Mouse (Mus musculus) cerebellum, adult 18-20 months (tissue): ENCODE data around the gene Cd22.
A peak's percentile ranks its signal among the peaks of the same experiment; 100 is the strongest.
"Not testable (repeated sequence)": the region's sequence is repeated elsewhere in the genome, so short reads cannot be mapped to it uniquely, and the experiment has no call there.

Source experiments
- DNase-seq, 2 experiments: peaks; one replicate each; pipeline ENCODE4 v3.0.0; 2021

The Cd22 gene

DNA sequence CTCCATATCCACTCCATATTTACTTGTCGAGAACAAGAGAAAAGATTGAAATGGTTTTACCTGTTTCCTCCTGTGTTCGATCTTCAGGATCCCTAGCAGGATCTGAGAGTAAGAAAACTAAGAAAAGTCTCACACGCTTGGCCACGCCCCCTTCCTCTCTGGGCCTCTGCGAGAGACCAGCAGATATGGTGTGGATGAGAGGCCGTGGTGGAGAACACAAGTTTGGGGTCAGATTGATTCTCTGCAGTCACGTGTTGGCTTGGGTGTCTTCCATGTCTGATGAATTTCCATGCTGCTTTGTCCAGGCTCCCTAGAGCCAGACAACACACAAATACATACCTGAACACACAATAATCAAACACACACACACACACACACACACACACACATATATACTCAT lies at the start of gene Cd22:
Gene Cd22, minus strand, starts transcription at position 167 of the 400 bp plus-strand sequence.
- no peak for DNase-seq

DNA sequence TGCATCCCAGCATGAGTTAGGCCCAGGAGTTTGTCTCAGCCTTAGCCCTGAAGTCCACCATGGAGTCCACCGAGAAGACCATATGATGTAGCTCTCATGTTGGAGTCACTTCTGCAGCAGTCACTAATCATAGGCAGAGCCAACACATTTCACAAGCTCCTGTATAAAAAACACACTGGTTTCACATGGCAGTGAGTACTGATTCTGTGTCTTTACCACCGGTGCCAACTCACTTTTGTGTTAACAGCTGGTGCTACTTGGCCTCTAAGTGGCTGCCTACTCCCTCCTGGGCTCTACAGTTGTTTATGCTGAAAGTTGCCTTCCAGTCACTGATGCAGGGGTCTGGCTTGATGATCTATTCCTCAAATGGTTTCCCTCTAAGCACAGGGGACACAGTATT lies 44.4 kb upstream of the Cd22 start, which contains the start of gene Hamp2:
Gene Hamp2, minus strand, starts transcription at position 101 of the 400 bp plus-strand sequence.
- not testable (repeated sequence) for DNase-seq

DNA sequence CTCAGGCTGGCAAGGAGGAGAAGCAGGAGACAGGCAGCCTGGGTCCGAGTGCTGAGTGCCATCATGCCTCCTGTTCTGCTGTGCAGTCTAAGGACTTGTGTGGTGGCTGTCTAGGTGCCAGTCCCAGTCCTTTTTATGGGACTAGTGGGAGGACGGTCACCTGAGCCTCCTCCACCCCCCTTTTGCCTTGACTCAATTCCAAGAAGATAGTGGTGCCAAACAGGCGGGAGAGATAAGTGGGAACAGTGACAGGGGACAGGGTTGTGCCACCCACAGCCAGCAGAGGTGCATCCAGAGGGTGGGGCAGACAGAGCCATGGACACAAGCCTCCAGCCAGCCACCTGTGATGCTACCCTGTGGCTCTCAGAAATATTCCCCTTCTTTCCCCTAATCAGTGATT lies 43.9 kb upstream of the Cd22 start:
- no peak for DNase-seq

DNA sequence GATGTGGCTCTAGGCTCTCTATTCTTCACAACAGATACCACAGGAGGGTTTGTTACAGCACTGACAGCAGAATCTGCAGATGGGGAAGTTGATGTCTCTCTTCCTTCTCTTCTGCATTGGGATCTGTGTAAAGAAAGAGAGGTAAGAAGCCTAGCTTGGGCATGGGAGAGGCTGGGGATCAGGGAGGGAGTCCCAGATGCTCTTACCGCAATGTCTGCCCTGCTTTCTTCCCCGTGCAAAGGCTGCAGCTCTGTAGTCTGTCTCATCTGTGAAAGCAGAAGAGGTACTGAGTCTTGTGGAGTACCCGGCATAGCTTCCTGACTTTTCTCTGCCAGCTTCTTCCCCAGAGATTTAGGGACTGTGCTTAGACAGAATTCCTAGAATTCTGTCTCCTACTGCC lies 42.3 kb upstream of the Cd22 start:
- DNase-seq: not testable (repeated sequence)

DNA sequence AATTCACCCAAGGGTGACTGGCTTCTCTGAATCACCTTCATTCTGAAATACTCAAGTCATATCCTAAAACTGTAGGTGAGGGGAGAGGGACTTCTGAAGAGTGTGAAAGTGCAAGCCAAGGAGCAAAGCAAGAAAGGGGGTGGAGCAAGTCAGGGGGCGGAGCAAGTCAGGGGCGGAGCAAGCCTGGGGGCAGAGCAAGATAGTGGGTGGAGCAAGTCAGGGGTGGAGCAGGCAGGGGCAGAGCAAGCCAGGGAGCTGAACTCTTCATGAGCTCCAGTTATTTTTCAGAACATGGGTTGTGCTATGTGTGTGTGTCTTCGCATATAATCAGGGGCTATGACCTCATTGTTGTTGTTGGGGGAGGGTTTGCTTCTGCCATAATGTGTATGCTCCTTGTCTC lies 40.1 kb upstream of the Cd22 start:
- DNase-seq: no peak

DNA sequence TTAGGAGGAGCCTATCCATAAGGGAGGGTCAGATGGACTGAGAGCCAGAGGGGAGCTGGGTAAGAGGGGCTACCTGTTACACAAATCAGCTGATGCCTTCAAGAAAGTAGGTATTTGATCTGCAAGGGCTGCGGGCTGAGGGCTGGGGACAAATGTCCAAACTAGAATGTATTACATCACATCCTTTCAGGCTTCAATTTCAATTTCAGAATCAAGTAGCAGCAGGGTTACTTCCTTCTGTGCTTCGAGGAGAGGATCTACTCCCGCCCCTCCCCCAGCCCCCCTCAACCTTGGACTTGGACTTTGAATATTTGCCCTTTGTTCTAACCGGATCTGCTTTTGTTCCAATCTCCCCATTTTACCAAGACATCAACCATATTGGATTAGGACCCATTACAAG lies 37.1 kb upstream of the Cd22 start:
- DNase-seq: no peak

DNA sequence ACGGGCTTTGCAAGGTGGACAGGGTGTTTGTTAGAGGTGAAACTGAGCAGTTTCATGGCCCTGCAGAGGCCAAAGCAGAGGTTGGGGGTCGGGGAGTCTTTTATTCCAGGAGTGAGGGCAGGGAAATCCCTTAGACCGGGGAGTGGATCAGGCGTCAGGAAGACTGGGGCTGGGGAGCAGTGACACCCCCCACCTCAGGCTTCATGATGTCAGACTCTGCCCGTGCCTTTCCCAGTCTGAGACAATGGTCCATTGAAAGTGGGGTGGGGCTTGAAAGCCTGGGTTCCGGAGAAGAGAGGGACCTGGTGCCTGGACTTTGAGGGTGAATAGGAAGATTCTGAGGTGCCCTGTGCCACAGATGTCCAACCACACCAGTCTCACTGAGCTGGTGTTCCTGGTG lies 36.6 kb upstream of the Cd22 start:
- DNase-seq: no peak

DNA sequence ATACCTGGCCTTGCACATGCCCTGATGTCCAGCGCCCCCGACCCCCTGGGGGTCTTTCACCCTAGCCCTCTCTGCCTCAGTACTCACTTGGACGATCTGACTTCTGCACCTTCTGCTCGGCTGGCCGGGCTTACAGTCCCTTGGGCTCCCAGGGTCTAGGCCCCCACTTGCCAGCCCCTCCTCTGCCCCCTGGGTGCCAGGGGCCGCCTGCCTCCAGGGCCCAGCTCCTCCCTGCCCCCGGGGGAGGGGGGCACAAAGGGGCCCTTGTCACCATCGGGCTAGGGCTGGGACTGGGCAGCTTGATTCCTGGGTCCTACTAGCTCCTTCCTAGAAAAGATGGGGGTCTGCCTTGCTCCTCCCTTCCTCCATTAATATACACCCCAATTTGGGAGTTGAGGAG lies 34.6 kb upstream of the Cd22 start, which contains the start of gene Mag:
Gene Mag, minus strand, starts transcription at position 142 of the 400 bp plus-strand sequence.
- peak in 1 of 2 experiments; percentile 17 for DNase-seq

DNA sequence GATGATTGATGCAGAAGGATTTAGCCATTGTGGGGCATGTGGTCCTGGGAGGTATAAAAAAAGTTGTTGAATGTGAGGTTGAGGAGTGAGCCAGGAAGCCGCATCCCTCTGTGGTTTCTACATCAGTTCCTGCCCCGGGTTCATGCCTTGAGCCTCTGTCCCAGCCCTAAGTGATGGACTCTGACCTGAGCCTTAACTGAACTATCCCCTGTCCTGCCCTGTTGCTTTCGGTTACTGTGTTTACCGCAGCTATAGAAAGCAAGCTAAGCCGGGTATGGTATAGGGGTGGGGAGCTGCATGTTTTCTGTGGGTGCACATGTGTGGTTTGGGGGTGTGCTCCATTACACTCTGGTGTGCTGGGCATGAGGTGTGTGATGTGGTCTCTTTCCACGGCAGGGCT lies 29.6 kb upstream of the Cd22 start:
- no peak for DNase-seq

DNA sequence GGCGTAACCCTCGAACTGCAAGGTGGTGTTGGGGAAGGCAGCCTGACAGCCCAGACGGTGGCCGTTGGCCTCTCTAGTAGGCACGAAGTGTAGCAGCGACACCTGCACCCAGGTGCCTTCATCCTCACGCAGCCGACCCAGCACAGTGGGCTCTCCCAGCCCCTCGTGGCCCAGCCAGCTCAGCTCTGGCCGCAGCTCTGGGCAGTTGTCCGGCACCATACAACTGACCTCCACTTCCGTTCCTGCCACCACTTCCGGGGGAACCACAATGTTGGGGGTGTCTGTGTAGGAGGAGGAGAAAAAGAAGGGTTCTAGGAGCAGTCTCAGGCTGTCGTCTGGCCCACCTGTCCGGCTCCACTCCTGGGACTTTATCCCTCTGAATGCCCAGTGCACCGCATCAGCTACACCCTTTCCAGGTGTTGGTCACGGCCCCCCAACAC lies 28.9 kb upstream of the Cd22 start:
- no peak for DNase-seq

DNA sequence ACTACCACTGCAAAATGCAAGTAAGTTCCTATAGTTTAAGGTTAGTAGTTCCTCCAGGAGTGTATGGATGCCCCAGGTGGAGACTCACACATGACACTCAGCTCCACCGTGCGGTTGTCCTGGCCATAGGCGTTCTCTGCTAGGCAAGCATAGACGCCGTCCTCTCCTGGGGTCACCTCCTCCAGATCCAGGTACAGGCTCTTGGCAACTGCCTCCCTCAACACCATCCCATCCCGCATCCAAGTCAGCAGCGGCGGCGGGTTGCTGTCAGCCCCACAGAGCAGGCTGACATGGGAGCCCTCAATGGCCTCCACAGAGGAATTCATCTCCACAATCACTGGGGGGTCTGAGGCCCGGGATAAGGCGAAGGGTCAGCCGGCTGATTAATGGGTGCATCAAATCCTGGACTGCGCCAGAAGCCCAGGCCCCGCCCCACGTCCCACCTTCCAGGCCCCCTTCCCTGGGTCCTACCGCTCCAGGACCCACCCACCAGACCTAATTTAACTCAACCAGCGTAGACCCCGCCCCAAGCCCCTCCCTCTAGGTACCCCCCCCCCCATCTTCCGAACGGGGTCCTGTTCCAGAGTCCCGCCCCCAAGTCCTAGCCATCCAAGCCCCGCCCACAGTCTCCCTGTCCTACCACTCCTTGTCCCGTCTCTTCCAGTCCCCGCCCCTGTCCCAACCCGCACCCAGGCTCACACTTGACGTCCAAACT lies 28.3 kb upstream of the Cd22 start:
- no peak for DNase-seq

DNA sequence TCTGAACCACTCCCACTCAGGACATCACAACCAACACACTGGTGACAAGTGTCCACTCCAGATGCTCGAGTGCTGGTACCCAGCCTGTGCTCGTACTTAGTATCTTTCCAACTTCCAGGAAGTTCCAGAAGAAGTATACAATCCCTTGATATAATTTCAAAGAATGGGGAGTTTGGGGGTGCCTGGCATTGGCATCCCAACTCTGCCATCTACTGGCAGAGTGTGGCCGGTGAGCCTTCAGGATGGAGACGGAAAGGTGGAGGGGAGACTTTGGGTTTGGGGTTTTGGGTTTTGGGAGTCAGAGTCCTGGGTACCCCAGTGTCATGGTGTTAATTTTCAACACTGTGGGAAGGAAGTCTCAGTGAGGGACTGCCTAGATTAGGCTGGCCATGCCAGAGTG lies 23.9 kb upstream of the Cd22 start:
- peak in 1 of 2 experiments; percentile 9 for DNase-seq

DNA sequence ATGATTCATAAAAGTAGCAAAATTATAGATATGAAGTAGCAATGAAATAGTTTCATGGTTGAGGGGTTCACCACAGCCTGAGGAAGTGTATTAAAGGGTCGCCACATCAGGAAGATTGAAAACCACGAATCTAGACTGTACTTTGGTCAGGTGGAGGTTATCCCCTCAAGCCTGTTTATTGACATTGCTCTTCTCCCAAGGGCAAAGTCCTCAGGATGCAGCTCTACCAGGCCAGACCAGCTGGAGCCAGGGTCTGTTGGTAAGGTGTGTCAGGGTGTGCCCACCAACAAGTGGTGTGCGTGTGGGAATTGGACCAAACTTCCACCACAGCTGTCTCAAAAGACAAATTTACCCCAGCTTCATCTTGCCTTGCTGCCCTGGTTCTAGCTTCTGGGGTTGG lies 15.1 kb upstream of the Cd22 start:
- no peak for DNase-seq

DNA sequence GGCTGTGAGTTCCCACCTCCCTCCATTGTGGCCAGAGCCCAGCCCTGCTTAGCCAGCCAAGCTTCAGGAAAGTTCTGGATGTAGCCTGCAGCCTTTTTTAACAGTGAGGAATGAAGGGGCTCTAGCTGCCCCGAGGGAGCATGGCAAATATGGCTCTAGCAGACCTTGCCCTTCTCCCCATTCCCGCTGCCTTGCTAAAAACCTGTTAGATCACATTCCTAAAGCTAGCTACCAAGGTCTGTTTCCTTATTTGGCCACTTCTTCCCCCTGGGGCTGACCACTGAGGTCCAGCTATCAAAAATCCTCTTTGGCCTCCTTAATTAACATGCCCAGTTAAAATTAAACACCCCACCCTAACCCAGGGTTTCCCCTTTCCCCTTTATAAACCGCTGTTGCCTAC lies 12.4 kb upstream of the Cd22 start:
- DNase-seq: no peak

DNA sequence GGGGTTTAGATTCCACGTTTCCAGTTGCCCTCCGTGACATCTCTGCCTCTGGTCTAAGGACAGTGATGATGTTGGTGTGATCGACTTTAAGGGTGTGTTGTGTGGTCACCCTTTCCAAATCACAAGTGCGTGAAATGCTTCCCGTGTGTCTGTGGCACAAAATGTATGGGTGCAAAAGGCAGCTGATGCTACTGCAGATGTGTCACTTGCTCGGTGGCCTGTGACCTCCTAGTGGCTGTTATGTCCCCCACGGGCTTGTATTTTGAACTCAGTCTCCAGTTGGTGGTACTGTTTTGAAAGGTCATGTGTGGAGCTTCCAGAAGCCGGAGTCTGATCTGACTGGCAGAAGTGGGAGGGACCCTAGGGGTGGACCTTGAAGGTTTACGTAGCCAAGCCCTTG lies 11.6 kb upstream of the Cd22 start:
- no peak for DNase-seq

DNA sequence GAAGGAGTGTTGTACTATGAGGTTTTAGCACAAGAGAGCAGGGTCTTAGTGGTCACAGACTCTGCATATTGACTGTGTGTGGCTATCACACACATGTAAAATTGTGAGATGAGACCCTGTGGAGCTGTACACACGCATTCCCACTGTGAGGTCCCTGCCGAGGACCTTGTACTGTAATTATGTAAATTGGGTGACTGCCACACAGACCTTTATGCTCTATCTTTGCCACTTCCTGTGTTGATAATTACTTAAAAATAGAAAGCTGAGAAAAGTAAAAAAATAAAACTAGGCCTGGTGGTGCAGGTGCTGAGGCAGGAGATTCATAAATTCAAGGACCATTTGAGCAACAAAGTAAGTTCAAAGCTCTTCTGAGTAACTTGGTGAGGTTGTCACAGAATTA lies 10.5 kb upstream of the Cd22 start:
- DNase-seq: no peak

DNA sequence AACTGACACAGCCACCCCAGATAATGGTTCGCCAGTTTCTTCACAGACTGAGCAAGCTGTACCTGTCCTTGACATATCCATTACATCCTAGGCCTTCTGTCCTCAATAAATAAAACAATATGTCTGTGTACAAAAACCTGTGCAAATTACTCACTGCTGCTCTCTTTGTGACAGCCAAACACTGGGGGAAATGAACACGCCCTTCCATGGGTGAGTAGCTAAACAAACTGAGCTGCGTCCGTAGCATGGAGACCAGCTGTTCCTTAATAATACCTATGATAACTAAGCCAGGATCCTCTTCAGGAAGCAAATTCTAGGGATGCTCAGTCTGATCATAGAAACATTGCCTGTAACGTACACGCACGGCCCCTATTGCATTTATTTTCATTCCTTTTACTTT lies 8.6 kb upstream of the Cd22 start:
- DNase-seq: no peak

DNA sequence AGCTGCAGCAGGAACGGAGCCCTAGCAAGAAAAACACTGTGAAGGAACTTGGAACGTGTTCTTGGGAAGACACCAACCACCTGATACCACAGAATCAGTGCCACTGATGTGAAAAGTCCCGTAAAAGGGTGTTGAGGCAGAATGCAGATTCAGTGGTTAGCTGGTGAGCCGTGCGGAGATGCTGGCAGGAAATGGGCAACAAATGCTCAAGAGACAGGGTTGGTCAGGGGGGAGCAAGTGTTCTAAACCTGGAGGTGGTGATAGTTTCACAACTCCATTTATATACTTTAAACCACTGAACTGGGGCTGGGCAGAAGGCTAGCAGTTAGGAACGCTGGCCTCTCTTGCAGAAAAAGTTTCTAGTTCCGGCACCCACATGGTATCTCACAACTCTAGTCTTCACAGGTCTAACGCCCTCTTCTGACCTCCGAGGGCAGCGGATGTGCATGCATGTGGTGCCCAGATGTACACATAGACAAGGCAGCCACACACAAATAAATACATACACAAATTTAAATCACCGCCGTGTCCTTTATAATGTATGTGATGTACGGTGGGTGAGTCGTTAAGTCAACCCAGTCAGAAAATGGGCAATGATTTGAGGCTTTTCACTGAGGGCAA lies 7.5 kb upstream of the Cd22 start:
- DNase-seq: no peak

DNA sequence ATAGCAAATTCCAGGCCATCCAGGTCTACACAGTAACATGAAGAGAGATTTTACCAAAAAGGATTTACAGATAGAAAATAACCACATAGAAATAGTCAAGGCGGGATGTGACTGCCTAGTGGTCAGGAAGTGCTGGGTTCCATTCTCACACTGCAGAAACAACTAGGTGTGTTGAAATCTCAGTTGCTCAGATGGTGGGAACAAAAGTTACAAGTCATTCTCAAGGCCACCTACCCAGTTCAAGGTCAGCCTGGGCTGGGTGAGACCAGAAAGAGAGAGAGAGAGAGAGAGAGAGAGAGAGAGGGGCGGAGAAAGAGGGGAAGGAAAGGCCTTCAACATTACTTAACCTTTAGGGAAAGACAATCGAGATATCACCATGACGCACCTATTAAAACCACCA lies 6.7 kb upstream of the Cd22 start:
- no peak for DNase-seq

DNA sequence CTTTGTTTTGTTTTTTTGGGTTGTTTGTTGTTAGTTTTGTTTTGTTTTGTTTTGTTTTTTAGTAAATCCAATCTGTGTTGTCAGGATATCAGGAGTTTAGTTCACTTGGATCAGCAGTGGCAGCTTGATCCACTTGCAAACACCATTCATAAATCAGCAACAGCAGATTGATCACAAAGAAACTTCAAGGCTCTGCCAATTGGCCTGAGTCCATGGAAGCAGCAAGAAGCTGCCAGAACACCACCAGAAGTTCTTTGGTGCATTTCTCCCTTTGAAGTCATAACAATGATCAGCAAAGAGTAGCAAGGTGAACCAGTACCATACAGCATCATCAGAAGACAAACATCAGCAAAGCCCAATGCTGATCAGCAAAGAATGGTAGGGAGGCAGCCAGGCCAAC lies 3.9 kb upstream of the Cd22 start:
- DNase-seq: no peak

DNA sequence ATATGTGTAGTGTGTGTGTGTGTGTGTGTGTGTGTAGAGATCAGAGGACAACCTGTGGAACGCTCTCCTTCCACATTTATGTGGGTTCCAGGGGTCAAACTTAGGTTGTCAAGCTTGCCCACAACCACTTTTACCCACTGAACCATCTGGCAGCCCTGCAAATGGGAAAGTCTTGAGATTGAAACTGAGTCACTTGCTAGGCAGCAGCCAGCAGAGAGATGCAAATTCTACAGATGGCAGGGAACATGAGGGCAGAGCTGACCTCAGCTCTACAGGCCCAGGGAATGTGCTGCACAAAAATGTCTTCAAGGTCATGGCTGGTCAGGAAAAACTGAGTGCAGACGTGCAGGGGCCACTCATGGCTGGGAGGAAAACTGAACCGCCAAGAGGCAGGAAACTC lies 1.2 kb upstream of the Cd22 start:
- DNase-seq: no peak

DNA sequence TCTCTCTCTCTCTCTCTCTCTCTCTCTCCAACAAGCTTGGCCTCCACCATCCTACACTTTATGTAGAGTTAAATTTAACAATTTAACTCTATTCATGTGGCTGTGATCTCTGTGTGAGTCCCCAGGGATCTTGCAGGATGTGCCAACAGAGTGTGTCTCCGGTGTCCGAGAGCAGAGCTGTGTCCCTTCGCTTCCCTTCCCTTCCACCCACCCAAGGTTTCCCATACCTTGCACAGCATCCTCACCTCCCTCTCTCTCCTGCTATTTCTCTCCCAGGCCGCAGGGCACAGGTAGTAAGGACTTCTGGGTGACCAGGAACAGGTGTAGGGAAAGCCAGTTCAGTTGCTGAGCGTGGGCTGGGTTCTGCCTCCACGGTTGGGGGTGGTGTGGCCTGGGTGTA lies 1.2 kb downstream of the Cd22 start:
- DNase-seq: no peak

DNA sequence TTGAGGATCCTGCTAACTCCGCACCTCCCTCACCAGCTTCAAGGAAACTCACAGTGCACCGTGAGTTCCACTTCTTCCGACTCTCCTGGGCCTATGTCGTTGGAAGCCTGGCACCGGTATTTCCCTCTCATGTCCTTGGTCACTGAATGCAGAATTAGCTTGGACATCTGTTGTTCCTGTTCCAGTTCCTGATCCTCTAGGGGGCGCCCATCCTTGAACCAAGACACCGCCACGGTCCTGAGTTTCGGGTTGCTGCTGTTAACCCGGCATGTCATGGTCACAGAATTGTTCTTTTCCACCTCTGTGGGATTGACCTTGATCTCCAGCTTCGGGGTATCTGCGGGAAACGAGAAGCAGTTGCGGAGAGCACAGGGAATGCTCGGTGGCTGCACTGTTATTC lies 7.1 kb downstream of the Cd22 start:
- peak; percentile 67 to 77 for DNase-seq

DNA sequence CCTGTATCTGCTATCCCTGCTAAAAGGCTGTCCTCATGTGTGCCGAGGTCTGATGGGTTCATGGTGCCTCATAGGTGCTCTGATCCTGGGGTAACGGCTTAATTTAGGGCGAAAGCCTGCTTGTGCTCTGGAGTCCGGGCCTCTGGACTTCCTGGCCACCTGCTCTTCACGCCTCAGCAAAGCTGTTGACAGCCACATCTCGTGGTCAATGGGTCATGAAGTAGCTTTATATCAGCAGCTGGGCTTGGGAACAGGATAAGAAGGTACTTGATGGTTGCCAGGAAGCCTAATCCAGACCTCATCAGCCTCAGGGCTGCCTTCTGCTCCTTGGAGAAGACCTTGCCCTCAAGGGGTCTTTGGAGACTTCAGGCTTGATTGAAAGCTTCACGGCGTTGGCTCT lies 16.8 kb downstream of the Cd22 start:
- DNase-seq: no peak

DNA sequence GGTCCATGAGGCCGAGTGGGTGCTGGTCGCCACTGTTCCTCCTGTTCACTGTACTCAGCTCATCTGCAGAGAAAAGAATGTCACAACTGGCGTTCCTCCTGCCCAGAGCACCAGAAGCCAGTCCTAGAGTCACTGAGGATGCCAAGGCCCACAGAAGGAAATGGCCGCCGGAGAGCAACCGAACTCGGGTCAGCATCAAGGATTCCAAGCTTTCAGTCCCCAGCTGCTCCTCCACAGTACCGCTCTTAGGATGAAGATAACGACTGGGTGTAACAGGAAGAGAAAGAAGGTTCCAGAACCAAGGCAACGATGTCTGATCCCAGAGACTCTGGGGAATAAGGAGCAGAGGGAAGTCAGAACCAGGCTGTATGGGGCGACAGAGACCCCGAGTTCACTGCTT lies 18.7 kb downstream of the Cd22 start, which contains the start of gene Ffar1:
Gene Ffar1, minus strand, starts transcription at position 101 of the 400 bp plus-strand sequence.
- DNase-seq: no peak
